Mouse (Mus musculus): Measurements from ENCODE around the gene Cemip. TPM values are rescaled to one million over a fixed set of nuclear protein-coding genes. Genes with fewer than 3 reads are reported as not detected.
"Not testable (repeated sequence)": the region's sequence is repeated elsewhere in the genome, so short reads cannot be mapped to it uniquely, and the experiment has no call there.

The Cemip gene
- total RNA-seq (2021) = 10 to 100 TPM; 39.7 to 44.4 TPM
- long read RNA-seq, experiment 1, partial matches to known transcripts = 2 of 4 reads
- long read RNA-seq, experiment 1, other reads (novel, unspliced or antisense) = 2 of 4 reads
- long read RNA-seq, experiment 2, partial matches to known transcripts = 0 of 6 reads
- long read RNA-seq, experiment 2, other reads (novel, unspliced or antisense) = 6 of 6 reads

- DNase-seq (ENCODE audit: low spot score in 2 of 2) = peak; percentile 85 to 88
- intact Hi-C loops (cut with DNase I) = loop anchor here (5.0 kb wide), 4 partner anchors 66 to 711 kb away; partner anchors contain the start of gene Abhd17c
Measured at GRCm38 (mm10) chr7:84086039-84086829, at the start of gene Cemip. Gene Cemip, minus strand, starts transcription at chr7:84086502.

- DNase-seq (ENCODE audit: low spot score in 2 of 2) = no peak
- intact Hi-C loops (cut with DNase I) = no loop called here
Measured at GRCm38 (mm10) chr7:84132704-84133103, 46.4 kb upstream of the Cemip start.

- no peak for DNase-seq (ENCODE audit: low spot score in 2 of 2)
- intact Hi-C loops (cut with DNase I) = no loop called here
Measured at GRCm38 (mm10) chr7:84131736-84132135, 45.4 kb upstream of the Cemip start.

- peak in 1 of 2 experiments; percentile 31 for DNase-seq (ENCODE audit: low spot score in 2 of 2)
- intact Hi-C loops (cut with DNase I) = no loop called here
Measured at GRCm38 (mm10) chr7:84128661-84129060, 42.4 kb upstream of the Cemip start.

GRCm38 (mm10) chr7:84125730-84126129 is 39.4 kb upstream of the Cemip start:
- DNase-seq (ENCODE audit: low spot score in 2 of 2) = no peak
- intact Hi-C loops (cut with DNase I) = no loop called here

GRCm38 (mm10) chr7:84123651-84124050 is 37.3 kb upstream of the Cemip start:
- intact Hi-C loops (cut with DNase I) = not testable (repeated sequence)

GRCm38 (mm10) chr7:84121778-84122177 is 35.5 kb upstream of the Cemip start:
- no peak for DNase-seq (ENCODE audit: low spot score in 2 of 2)
- intact Hi-C loops (cut with DNase I) = no loop called here

More at GRCm38 (mm10) chr7:84123651-84124050, 37.3 kb upstream of the Cemip start:
- DNase-seq (ENCODE audit: low spot score in 2 of 2) = not testable (repeated sequence)

GRCm38 (mm10) chr7:84120142-84120760 is 33.9 kb upstream of the Cemip start:
- no peak for DNase-seq (ENCODE audit: low spot score in 2 of 2)
- intact Hi-C loops (cut with DNase I) = no loop called here

- DNase-seq (ENCODE audit: low spot score in 2 of 2) = no peak
- intact Hi-C loops (cut with DNase I) = no loop called here
Measured at GRCm38 (mm10) chr7:84119216-84120105, 33.2 kb upstream of the Cemip start.

GRCm38 (mm10) chr7:84117543-84118122 is 31.3 kb upstream of the Cemip start:
- no peak for DNase-seq (ENCODE audit: low spot score in 2 of 2)
- intact Hi-C loops (cut with DNase I) = no loop called here

GRCm38 (mm10) chr7:84116621-84117542 is 30.6 kb upstream of the Cemip start:
- DNase-seq (ENCODE audit: low spot score in 2 of 2) = no peak
- intact Hi-C loops (cut with DNase I) = no loop called here

GRCm38 (mm10) chr7:84115385-84115784 is 29.1 kb upstream of the Cemip start:
- peak in 1 of 2 experiments; percentile 22 for DNase-seq (ENCODE audit: low spot score in 2 of 2)
- intact Hi-C loops (cut with DNase I) = no loop called here

GRCm38 (mm10) chr7:84114775-84115174 is 28.5 kb upstream of the Cemip start:
- intact Hi-C loops (cut with DNase I) = no loop called here
- DNase-seq (ENCODE audit: low spot score in 2 of 2) = no peak

- no peak for DNase-seq (ENCODE audit: low spot score in 2 of 2)
- intact Hi-C loops (cut with DNase I) = no loop called here
Measured at GRCm38 (mm10) chr7:84113035-84113390, 26.7 kb upstream of the Cemip start.

- no peak for DNase-seq (ENCODE audit: low spot score in 2 of 2)
- intact Hi-C loops (cut with DNase I) = no loop called here
Measured at GRCm38 (mm10) chr7:84112351-84113034, 26.2 kb upstream of the Cemip start.

- DNase-seq (ENCODE audit: low spot score in 2 of 2) = no peak
- intact Hi-C loops (cut with DNase I) = no loop called here
Measured at GRCm38 (mm10) chr7:84111716-84112350, 25.5 kb upstream of the Cemip start.

- intact Hi-C loops (cut with DNase I) = no loop called here
- no peak for DNase-seq (ENCODE audit: low spot score in 2 of 2)
Measured at GRCm38 (mm10) chr7:84106942-84107341, 20.6 kb upstream of the Cemip start.
